ENCODE assay signal across 8 mouse cellular contexts in genomic region chr19:3574593-3575094, GRCm38 (mm10). TPM values are rescaled to one million over a fixed set of nuclear protein-coding genes. Genes with fewer than 3 reads are reported as not detected.
DNase-seq lines count a peak whose midpoint lies in the region; ATAC-seq and TF ChIP-seq lines count a peak whose summit lies in the region.

No protein-coding gene starts in this region.

- H3K4me2 ChIP-seq in hindbrain, embryonic 14.5 days (replicated peaks), result peak overlapping the region; percentile 83

- H3K36me3 ChIP-seq in kidney, adult 2 months (ENCODE audit: control insufficient read depth, insufficient read depth, low read length), result no peaks in the 10 kb centered on the region
- H3K36me3 ChIP-seq in hindbrain, embryonic 14.5 days (replicated peaks; ENCODE audit: control insufficient read depth, insufficient read depth), result no peaks in the 10 kb centered on the region

- TF ChIP-seq POLR2A in kidney, adult 2 months (IDR thresholded peaks at IDR 0.05; ENCODE audit: low read depth, low read length), result no peak

- no peaks in the 10 kb centered on the region for H3K9me3 ChIP-seq in hindbrain, embryonic 14.5 days (ENCODE audit: control insufficient read depth, low read length)

- H3K4me1 ChIP-seq in kidney, adult 2 months (ENCODE audit: control insufficient read depth, insufficient read depth, low read length), result peaks cover 18% of the 10 kb centered on the region
- peaks cover 21% of the 10 kb centered on the region for H3K4me1 ChIP-seq in hindbrain, embryonic 14.5 days (replicated peaks; ENCODE audit: control insufficient read depth, insufficient read depth, low read length)

- under 1% methylated on average over 9 of the region's 9 CpGs for whole genome bisulfite sequencing in kidney, adult 2 months
- 4% methylated on average over 9 of the region's 9 CpGs for WGBS in hindbrain, embryonic 14.5 days

- ATAC-seq in hindbrain, embryonic 14.5 days (ENCODE audit: low FRiP score), result no peak

- TF ChIP-seq CTCF in kidney, adult 2 months (conservative IDR thresholded peaks at IDR 0.05; ENCODE audit: insufficient read depth, insufficient read length, low read depth, low read length), result no peak

- H3K27me3 ChIP-seq in kidney, adult 2 months (replicated peaks; ENCODE audit: control insufficient read depth, insufficient read depth, low read length), result no peaks in the 10 kb centered on the region
- H3K27me3 ChIP-seq in hindbrain, embryonic 14.5 days (ENCODE audit: control insufficient read depth, insufficient read depth, low read length), result no peaks in the 10 kb centered on the region

- H3K9ac ChIP-seq in hindbrain, embryonic 14.5 days, result peak overlapping the region; percentile 85

- peak; percentile 50 for DNase-seq in kidney, adult 2 months
- DNase-seq in kidney, postnatal 4 days, result no peak
- peak; percentile 45 for DNase-seq in ZHBTc4 (ENCODE audit: low read depth, low spot score)
- no peak for DNase-seq in hindbrain, embryonic 14.5 days (ENCODE audit: low spot score)
- peak; percentile 43 for DNase-seq in lung, postnatal 25 days (ENCODE audit: low spot score)
- DNase-seq in frontal cortex, postnatal 10 days (ENCODE audit: low spot score in 2 of 2), result no peak
- no peak for DNase-seq in right cerebral cortex, postnatal 10 days (ENCODE audit: low spot score in 2 of 2)
- DNase-seq in spleen, postnatal 14 days (ENCODE audit: low spot score in 2 of 2), result no peak

- H3K4me3 ChIP-seq in kidney, adult 2 months (ENCODE audit: insufficient read depth, low read depth, low read length), result peak overlapping the region; percentile 90
- peak overlapping the region; percentile 93 for H3K4me3 ChIP-seq in hindbrain, embryonic 14.5 days (replicated peaks; ENCODE audit: low read length)

- peak overlapping the region; percentile 98 for H3K27ac ChIP-seq in kidney, adult 2 months (ENCODE audit: insufficient read depth, low read depth, low read length)
- peak overlapping the region; percentile 94 for H3K27ac ChIP-seq in hindbrain, embryonic 14.5 days

RNA-seq across cellular contexts. Expression of gene Ppp6r3, which starts 0.9 kb away (rescaled TPM):
- polyA plus RNA-seq in kidney, adult 2 months (2012; rRNA removed), result 52.5 and 58.5 TPM in 2 replicates
- 59.9 and 69.8 TPM in 2 replicates for polyA plus RNA-seq in hindbrain, embryonic 14.5 days (2014; fragmentation: Nextera tagmentation; extraction: Ambion mirVana)

Comparison
In these comparisons a context has a peak if more than half of its experiments do, and no peak if none do; other contexts are left out.
1. DNase-seq: peak in kidney, adult 2 months (single experiment), ZHBTc4 (single experiment) and lung, postnatal 25 days (single experiment); none in kidney, postnatal 4 days (0 of 2), hindbrain, embryonic 14.5 days (single experiment), frontal cortex, postnatal 10 days (0 of 2), right cerebral cortex, postnatal 10 days (0 of 2) and spleen, postnatal 14 days (0 of 2).